Mouse (Mus musculus) MEL (cell line): ENCODE measurements at regions not wholly inside any gene's neighbourhood (a gene's known extent, or its start where the extent isn't known, plus 50 kb on each side); places are given as distances from the start of the nearest gene placed in this dataset.

Source experiments
- CTCF ChIP-seq, 3 experiments: IDR thresholded peaks in 2 of 3; conservative IDR thresholded peaks in 1 of 3; 2 replicates each; pipeline ENCODE4 v1.5.1; 2011 to 2012; ENCODE audit warnings: low read length in 3 of 3, low read depth in 2 of 3, mild to moderate bottlenecking in 2 of 3, improper control_type of control experiment in 1 of 3, inconsistent platforms in 1 of 3, mixed read lengths in 1 of 3, moderate library complexity in 1 of 3; ENCODE audit not compliant: control insufficient read depth in 1 of 3, insufficient read depth in 1 of 3, poor library complexity in 1 of 3, severe bottlenecking in 1 of 3
- ELF1 ChIP-seq: IDR thresholded peaks from 2 replicates; pipeline ENCODE4 v1.6.1; 2014; ENCODE audit warnings: low read depth, mild to moderate bottlenecking, inconsistent platforms, low read length, improper control_type of control experiment, moderate library complexity
- JUND ChIP-seq: IDR thresholded peaks from 2 replicates; pipeline ENCODE4 v1.6.1; 2011; ENCODE audit warnings: low read depth, mild to moderate bottlenecking, improper control_type of control experiment, low read length
- MAFK ChIP-seq: IDR thresholded peaks from 2 replicates; pipeline ENCODE4 v1.6.1; 2011; ENCODE audit warnings: low read depth, mild to moderate bottlenecking, low read length, improper control_type of control experiment, borderline replicate concordance
- POLR2A ChIP-seq, 2 experiments: IDR thresholded peaks; 2 replicates each; pipeline ENCODE4 v1.6.1; 2011 to 2012; ENCODE audit warnings: low read length in 2 of 2, mild to moderate bottlenecking in 2 of 2, control low read depth in 1 of 2, improper control_type of control experiment in 1 of 2, low read depth in 1 of 2, moderate library complexity in 1 of 2; ENCODE audit not compliant: control insufficient read depth in 1 of 2, insufficient read depth in 1 of 2, poor library complexity in 1 of 2
- RCOR1 ChIP-seq: IDR thresholded peaks from 2 replicates; pipeline ENCODE4 v1.6.1; 2012; ENCODE audit warnings: low read depth, mild to moderate bottlenecking, inconsistent platforms, low read length, improper control_type of control experiment
- SIN3A ChIP-seq: IDR thresholded peaks from 2 replicates; pipeline ENCODE4 v1.6.1; 2012; ENCODE audit warnings: low read length, improper control_type of control experiment, inconsistent platforms
- TCF12 ChIP-seq: IDR thresholded peaks from 2 replicates; pipeline ENCODE4 v1.6.1; 2014; ENCODE audit warnings: low read depth, mild to moderate bottlenecking, inconsistent platforms, low read length, improper control_type of control experiment, moderate library complexity
- UBTF ChIP-seq: IDR thresholded peaks from 2 replicates; pipeline ENCODE4 v1.6.1; 2012; ENCODE audit warnings: low read depth, mild to moderate bottlenecking, inconsistent platforms, low read length, improper control_type of control experiment, moderate library complexity, borderline replicate concordance; ENCODE audit not compliant: insufficient read depth
- USF1 ChIP-seq: IDR thresholded peaks from 2 replicates; pipeline ENCODE4 v1.6.1; 2014; ENCODE audit warnings: low read depth, mild to moderate bottlenecking, inconsistent platforms, low read length, improper control_type of control experiment, moderate library complexity
- ZC3H11A ChIP-seq: IDR thresholded peaks from 2 replicates; pipeline ENCODE4 v1.6.1; 2012; ENCODE audit warnings: low read depth, mild to moderate bottlenecking, inconsistent platforms, low read length, improper control_type of control experiment
- ZKSCAN1 ChIP-seq: IDR thresholded peaks from 2 replicates; pipeline ENCODE4 v1.6.1; 2012; ENCODE audit warnings: low read depth, mild to moderate bottlenecking, inconsistent platforms, low read length, improper control_type of control experiment, moderate library complexity

DNA sequence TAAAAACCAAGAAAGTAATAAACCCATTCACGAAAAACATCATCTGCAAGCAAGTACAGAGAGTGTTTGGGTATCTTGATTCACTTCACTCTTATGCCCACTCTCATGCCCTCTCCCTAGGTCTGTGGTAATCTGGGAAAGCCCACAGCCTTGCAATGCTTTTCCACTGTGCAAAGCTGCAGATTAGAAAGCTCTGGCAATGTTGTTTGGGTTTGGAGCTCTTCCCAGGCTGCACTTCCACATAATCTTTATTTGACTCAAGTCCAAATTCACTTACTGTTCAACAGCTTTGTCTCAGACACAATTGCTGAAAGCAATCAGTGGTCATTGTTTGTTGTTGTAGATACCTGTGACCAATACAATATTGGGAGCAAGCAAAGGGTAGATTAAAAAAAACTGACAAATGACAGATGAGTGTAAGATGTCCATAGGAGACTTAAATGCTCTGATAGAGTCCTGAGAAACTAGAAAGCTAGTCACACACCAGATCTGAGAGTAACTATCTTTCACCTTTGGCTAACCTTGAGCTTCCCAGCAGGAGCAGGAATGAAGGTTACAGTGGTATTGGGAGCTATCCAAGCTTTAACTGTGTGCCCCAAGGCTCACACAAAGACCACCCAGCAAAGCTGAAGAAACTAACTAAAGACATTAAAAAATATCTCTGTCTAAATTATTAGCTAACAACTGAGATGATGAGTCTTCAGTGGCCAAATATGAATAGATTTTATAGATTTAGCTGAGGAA, 325.7 kb upstream of the Klf12 start:
- TF ChIP-seq ELF1 (no peak), SIN3A (no peak), MAFK (no peak), CTCF (IDR thresholded peaks at IDR 0.05 in 2 of 3, conservative IDR thresholded peaks at IDR 0.05 in 1 of 3; ENCODE audit: control insufficient read depth in 1 of 3, insufficient read depth in 1 of 3, low read depth in 2 of 3, low read length in 3 of 3, poor library complexity in 1 of 3, severe bottlenecking in 1 of 3) (no peak), ZC3H11A (no peak), UBTF (no peak), RCOR1 (no peak), ZKSCAN1 (no peak), USF1 (no peak), TCF12 (no peak), POLR2A (IDR thresholded peaks at IDR 0.05; ENCODE audit: control insufficient read depth in 1 of 2, insufficient read depth in 1 of 2, low read depth in 1 of 2, low read length in 2 of 2, poor library complexity in 1 of 2) (no peak), JUND (no peak)
